Mouse (Mus musculus) stomach, postnatal 0 days (tissue): Measurements from ENCODE around the gene Clec1a. TPM values are rescaled to one million over a fixed set of nuclear protein-coding genes. Genes with fewer than 3 reads are reported as not detected.

Experiments used
- ATAC-seq: fragments of 200-750 bp; cut with Nextera tagmentation; 2 replicates; pipeline ENCODE4 v1.8.0; 2017; ENCODE audit not compliant: low FRiP score, low TSS enrichment
- DNase-seq: peaks from one replicate; pipeline ENCODE4 v3.0.0-alpha.2; 2016; ENCODE audit warnings: low spot score
- H3K27ac ChIP-seq: fragments of 300-500 bp; sonication (generic); replicated peaks from 2 replicates; pipeline ENCODE4 v1.5.1; 2014; ENCODE audit warnings: mild to moderate bottlenecking, control low read depth
- H3K27me3 ChIP-seq: fragments of 300-500 bp; sonication (generic); 2 replicates; pipeline ENCODE4 v1.6.1; 2014; ENCODE audit warnings: low read length; ENCODE audit not compliant: control insufficient read depth, insufficient read depth
- H3K36me3 ChIP-seq: fragments of 300-500 bp; sonication (generic); 2 replicates; pipeline ENCODE4 v1.6.1; 2014; ENCODE audit warnings: low read length, mixed read lengths; ENCODE audit not compliant: control insufficient read depth, insufficient read depth
- H3K4me1 ChIP-seq: fragments of 300-500 bp; sonication (generic); replicated peaks from 2 replicates; pipeline ENCODE4 v1.6.1; 2014; ENCODE audit warnings: antibody characterized with exemption; ENCODE audit not compliant: control insufficient read depth, insufficient read depth
- H3K4me2 ChIP-seq: fragments of 300-500 bp; sonication (generic); replicated peaks from 2 replicates; pipeline ENCODE4 v1.6.1; 2014; ENCODE audit warnings: low read depth, mild to moderate bottlenecking, control low read depth, moderate library complexity
- H3K4me3 ChIP-seq: fragments of 300-500 bp; sonication (generic); 2 replicates; pipeline ENCODE4 v1.5.1; 2014; ENCODE audit warnings: low read depth, low read length, control low read depth
- H3K9ac ChIP-seq: fragments of 300-500 bp; sonication (generic); 2 replicates; pipeline ENCODE4 v1.6.1; 2014; ENCODE audit warnings: mild to moderate bottlenecking, low read length, control low read depth, mixed read lengths
- H3K9me3 ChIP-seq: fragments of 300-500 bp; sonication (generic); 2 replicates; pipeline ENCODE4 v1.6.1; 2016; ENCODE audit warnings: low read length; ENCODE audit not compliant: control insufficient read depth
- CTCF ChIP-seq: IDR thresholded peaks from 2 replicates; pipeline ENCODE4 v1.5.1; 2016; ENCODE audit warnings: antibody characterized with exemption, low read depth, mild to moderate bottlenecking, moderate library complexity
- EP300 ChIP-seq: optimal IDR thresholded peaks from 2 replicates; pipeline ENCODE3; 2016; ENCODE audit warnings: antibody characterized with exemption
- WGBS: fragments of 180-500 bp; shearing (Covaris S2); extraction: QIAGEN DNeasy Blood & Tissue Kit; methylation state at CpG from one replicate; pipeline ENCODE4 v1.1.7; 2014; 5-methylcytosine and 5-hydroxymethylcytosine counted together
- polyA plus RNA-seq: library from polyadenylated mRNA; unstranded; fragments of >200 nt; fragmentation: Nextera tagmentation; extraction: Ambion mirVana; gene quantifications from 2 replicates; pipeline ENCODE4 v1.2.1, GENCODE M21; 2015

Clec1a gene
- polyA plus RNA-seq, 1 experiment from 2014 or later = 1.2 TPM

GRCm38 (mm10) chr6:129422311-129422710 lies 29.5 kb downstream of the Clec1a start:
- DNase-seq = no peak
- Histone ChIP-seq H3K9me3 (no peaks in the 10 kb centered on the region), H3K27ac (no peak overlapping the region), H3K4me3 (no peak overlapping the region), H3K27me3 (no peaks in the 10 kb centered on the region), H3K4me1 (no peaks in the 10 kb centered on the region; the same call in 1 of the 2 replicates), H3K9ac (no peak overlapping the region), H3K36me3 (no peaks in the 10 kb centered on the region), H3K4me2 (no peak overlapping the region)
- TF ChIP-seq CTCF = no peak
- TF ChIP-seq EP300 = no peak
- ATAC-seq = no peak
- 39% methylated on average over 3 of the region's 3 CpGs for WGBS

- Histone ChIP-seq H3K27me3 (no peaks in the 10 kb centered on the region), H3K4me1 (no peaks in the 10 kb centered on the region), H3K9ac (no peak overlapping the region), H3K4me3 (no peak overlapping the region), H3K4me2 (no peak overlapping the region), H3K27ac (no peak overlapping the region), H3K9me3 (no peaks in the 10 kb centered on the region), H3K36me3 (no peaks in the 10 kb centered on the region)
- ATAC-seq (no peak), DNase-seq (no peak)
- TF ChIP-seq EP300 = no peak
- TF ChIP-seq CTCF = no peak
- 52% methylated on average over 1 of the region's 1 CpGs for WGBS
Observed at GRCm38 (mm10) chr6:129414177-129414576, 37.6 kb downstream of the Clec1a start.

GRCm38 (mm10) chr6:129408562-129408961 lies 43.2 kb downstream of the Clec1a start, which contains the start of gene Clec9a:
Gene Clec9a (plus strand): TSS chr6:129408862.
- Histone ChIP-seq H3K9ac (no peak within 1 kb of the TSS), H3K4me3 (no peak within 1 kb of the TSS)

DNA sequence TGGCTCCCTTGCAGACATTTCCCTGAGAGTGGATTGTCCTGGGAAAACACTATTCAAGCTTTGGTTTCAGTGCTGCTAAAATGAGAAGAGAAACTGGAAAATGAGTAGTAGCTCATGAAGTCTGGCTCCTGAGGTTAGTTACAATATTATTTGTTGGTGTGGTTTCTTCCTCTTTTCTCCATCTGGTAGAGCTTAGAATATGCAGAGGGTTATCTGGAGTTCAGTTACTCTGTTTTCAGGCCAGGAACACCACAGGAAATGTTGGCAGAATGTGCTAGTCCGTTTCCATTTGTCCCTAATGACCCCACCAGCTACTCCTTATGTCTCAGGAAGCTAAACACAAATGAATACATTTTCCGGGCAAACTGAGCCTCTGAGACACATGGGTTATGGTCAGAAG lies 44.5 kb downstream of the Clec1a start:
- WGBS = 39% methylated on average over 2 of the region's 2 CpGs
- no peaks in the 10 kb centered on the region for H3K36me3 ChIP-seq

More at GRCm38 (mm10) chr6:129408562-129408961, 43.2 kb downstream of the Clec1a start, which contains the start of gene Clec9a:
- no peaks in the 10 kb centered on the region for H3K9me3 ChIP-seq
- no peaks in the 10 kb centered on the region for H3K36me3 ChIP-seq
- H3K27ac ChIP-seq = no peak within 1 kb of the TSS
- TF ChIP-seq CTCF (no peak), EP300 (no peak)
- H3K4me2 ChIP-seq = no peak within 1 kb of the TSS
- H3K27me3 ChIP-seq = no peaks in the 10 kb centered on the region
- ATAC-seq = no peak
- DNase-seq = no peak
- WGBS = 90% methylated on average over 2 of the region's 2 CpGs
- no peaks in the 10 kb centered on the region for H3K4me1 ChIP-seq

GRCm38 (mm10) chr6:129405999-129406398 lies 45.8 kb downstream of the Clec1a start:
- Histone ChIP-seq H3K9ac (no peak overlapping the region), H3K4me1 (no peaks in the 10 kb centered on the region), H3K36me3 (no peaks in the 10 kb centered on the region), H3K27ac (no peak overlapping the region), H3K9me3 (no peaks in the 10 kb centered on the region), H3K4me3 (no peak overlapping the region), H3K4me2 (no peak overlapping the region), H3K27me3 (no peaks in the 10 kb centered on the region)
- TF ChIP-seq EP300 (no peak), CTCF (no peak)
- ATAC-seq = no peak
- DNase-seq = no peak

More for the DNA sequence above, 44.5 kb downstream of the Clec1a start:
- H3K4me3 ChIP-seq = no peak overlapping the region
- DNase-seq (no peak), ATAC-seq (no peak)
- H3K4me1 ChIP-seq = no peaks in the 10 kb centered on the region
- no peaks in the 10 kb centered on the region for H3K27me3 ChIP-seq
- H3K27ac ChIP-seq = no peak overlapping the region
- no peak overlapping the region for H3K9ac ChIP-seq
- no peaks in the 10 kb centered on the region for H3K9me3 ChIP-seq
- TF ChIP-seq EP300 (no peak), CTCF (no peak)
- no peak overlapping the region for H3K4me2 ChIP-seq

DNA sequence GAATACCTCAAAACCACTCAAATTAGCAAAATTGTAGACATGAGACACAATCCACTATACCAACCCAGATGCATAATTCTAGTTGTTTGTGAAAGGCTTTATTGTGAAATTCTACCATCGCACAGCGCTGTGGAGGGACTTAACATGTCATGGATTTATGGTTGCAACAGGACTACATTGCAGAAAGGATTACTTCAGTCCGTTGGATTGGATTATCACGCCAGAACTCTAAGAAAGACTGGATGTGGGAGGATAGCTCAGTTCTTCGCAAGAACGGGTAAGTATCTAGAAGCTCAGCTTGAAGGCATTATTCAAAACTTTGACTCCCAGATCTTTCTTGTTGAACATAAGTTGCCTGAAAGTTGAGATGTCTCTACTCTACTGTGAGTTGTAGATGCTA lies 48.4 kb downstream of the Clec1a start:
- H3K4me1 ChIP-seq = no peaks in the 10 kb centered on the region
- ATAC-seq (no peak), DNase-seq (no peak)
- H3K9me3 ChIP-seq = no peaks in the 10 kb centered on the region
- TF ChIP-seq EP300 (no peak), CTCF (no peak)
- H3K36me3 ChIP-seq = no peaks in the 10 kb centered on the region
- no peaks in the 10 kb centered on the region for H3K27me3 ChIP-seq
- no peak overlapping the region for H3K27ac ChIP-seq
- no peak overlapping the region for H3K4me2 ChIP-seq
- no peak overlapping the region for H3K4me3 ChIP-seq
- WGBS = 59% methylated on average over 6 of the region's 6 CpGs
- no peak overlapping the region for H3K9ac ChIP-seq
